Mouse (Mus musculus): ENCODE results near the gene Nes. TPM values are rescaled to one million over a fixed set of nuclear protein-coding genes. Genes with fewer than 3 reads are reported as not detected.

The Nes gene
- polyA plus RNA-seq, 1 experiment from 2014 or later: 125 TPM

DNA sequence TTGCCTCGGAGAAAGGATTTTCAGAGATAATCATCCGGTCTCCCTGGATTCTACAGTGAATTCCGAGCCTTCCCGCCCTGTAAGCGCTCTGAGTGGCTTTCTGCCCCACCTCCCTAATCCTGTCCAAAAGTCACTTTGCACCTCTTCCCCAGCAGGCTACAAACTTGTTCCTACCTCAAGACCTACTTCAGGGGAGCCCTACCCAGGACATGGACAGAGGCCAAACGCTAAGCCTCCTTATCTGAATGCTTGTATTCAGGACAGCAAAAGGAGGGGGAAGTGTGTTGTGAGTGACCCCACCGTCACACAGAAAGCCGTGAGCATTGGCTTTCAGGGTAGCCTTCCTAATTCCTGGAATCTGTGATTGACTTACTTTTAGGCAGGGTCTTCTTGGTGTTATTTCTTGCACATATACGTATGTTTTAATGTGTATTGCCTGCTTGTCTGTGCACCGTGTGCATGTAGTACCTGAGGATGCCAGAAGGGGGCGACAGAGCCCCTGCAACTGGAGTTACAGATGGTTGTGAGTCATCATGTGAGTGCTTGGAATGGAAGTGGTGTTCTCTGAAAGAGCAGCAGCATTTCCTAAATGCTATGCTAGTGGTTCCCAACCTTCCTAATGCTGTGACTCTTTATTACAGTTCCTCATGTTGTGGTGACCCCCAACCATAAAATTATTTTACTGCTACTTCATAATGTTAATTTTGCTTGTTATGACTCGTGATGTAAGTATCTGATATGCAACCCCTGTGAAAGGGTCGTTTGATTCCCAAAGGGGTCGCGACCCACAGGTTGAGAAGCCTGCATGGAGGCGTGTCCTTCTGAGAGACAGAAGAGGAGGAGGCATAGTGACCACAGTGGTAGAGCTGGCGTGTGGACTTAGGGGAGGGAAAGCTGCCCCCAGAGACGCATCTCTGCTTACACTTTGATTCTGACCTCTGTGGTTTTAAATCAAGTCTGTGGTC lies 35.2 kb downstream of the Nes start:
- Histone ChIP-seq H3K27me3 (ENCODE audit: low read depth, poor library complexity, severe bottlenecking) (peaks cover 39% of the 10 kb centered on the region), H3K27ac (replicated peaks) (no peak overlapping the region), H3K9me3 (replicated peaks) (peaks cover 4% of the 10 kb centered on the region; the same call in 1 of the 2 replicates), H3K36me3 (no peaks in the 10 kb centered on the region), H3K4me1 (peaks cover 14% of the 10 kb centered on the region), H3K4me3 (no peak overlapping the region)
- no peak for DNase-seq (ENCODE audit: low spot score)
- 80% methylated on average over 18 of the region's 18 CpGs for WGBS

DNA sequence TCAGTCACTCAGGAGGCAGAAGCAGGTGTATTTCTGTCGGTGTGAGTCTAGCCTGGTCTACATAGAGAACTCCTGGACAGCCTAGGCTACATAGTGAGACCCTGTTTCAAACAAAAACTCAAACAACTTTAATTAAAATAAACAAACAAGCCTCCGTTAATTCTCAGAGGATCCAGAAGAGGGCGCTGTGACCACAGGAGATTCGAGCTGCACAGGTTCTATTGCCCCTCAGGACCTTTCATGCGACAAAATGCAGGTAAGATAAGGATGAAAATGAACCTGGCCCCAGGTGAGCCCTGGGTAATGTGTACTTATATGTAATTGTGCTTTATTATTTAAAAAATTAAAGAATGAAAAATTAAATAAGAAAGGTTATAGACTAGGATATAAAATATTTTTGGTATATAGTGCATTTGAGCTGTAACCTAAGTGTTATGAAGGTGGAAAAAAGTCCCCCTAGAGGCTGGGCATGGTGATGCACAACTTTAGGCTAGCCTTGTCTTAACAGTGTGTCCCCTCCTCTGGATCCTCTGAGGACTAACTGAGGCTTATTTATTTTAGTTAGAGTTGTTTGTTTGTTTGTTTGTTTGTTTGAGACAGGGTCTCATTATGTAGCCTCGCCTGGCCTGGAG lies 39.9 kb downstream of the Nes start:
- no peaks in the 10 kb centered on the region for H3K36me3 ChIP-seq
- WGBS: 12% methylated on average over 6 of the region's 6 CpGs
- no peak overlapping the region for H3K27ac ChIP-seq (replicated peaks)
- DNase-seq (ENCODE audit: low spot score): no peak
- 0 out of 2 replicates have a peak, but pooled peaks cover 4% of the 10 kb centered on the region for H3K9me3 ChIP-seq (replicated peaks)
- H3K4me3 ChIP-seq: no peak overlapping the region
- no peaks in the 10 kb centered on the region for H3K4me1 ChIP-seq
- peaks cover 6% of the 10 kb centered on the region for H3K27me3 ChIP-seq (ENCODE audit: low read depth, poor library complexity, severe bottlenecking)

DNA sequence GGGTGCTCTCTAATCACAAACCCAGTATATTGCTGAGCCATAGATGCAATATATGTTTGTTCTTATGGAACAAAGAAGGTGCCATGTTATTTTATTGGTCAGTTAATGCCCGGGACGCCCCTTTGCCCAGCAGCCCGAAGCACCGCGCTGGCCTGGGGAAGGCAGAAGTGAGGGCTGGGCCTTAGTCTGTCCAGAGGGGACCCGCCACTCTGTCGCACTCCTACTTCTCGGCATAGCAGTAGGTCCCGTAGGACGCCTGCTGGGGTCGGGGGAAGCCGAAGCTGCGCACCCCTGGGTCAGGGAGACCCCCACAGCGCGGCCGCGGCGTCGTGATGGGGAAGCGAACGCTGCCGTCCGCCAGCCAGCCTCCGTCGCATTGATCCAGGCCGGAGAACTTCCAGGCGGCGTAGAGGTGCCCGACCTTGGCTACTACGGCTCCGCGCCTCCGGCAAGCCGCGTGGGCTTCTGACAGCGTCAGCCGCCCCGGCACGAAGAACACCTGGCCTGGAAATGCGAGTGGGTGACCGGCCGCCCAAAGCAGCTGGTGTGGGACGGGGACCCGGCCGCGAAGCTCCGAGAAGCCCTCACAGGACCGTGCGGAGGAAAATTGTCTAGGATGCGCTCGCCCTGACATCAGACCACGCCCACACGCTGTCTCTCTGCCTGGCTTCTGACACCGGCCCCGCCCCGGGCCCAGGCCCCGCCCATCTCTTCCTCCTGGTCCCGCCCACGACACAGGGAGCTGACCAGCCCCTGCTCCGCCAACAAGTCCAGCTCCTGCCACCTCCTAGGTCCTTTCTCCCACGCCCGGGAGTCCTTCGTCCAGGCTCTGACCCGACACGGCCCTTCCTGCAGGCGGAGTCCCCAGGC lies 51.7 kb downstream of the Nes start:
- H3K27ac ChIP-seq (replicated peaks): no peak overlapping the region
- peaks cover 22% of the 10 kb centered on the region for H3K4me1 ChIP-seq
- DNase-seq (ENCODE audit: low spot score): peak; percentile 95
- no peaks in the 10 kb centered on the region for H3K9me3 ChIP-seq (replicated peaks)
- H3K4me3 ChIP-seq: peak overlapping the region; percentile 65
- under 1% methylated on average over 66 of the region's 66 CpGs for WGBS
- H3K27me3 ChIP-seq (ENCODE audit: low read depth, poor library complexity, severe bottlenecking): peaks cover 86% of the 10 kb centered on the region
- H3K36me3 ChIP-seq: no peaks in the 10 kb centered on the region

DNA sequence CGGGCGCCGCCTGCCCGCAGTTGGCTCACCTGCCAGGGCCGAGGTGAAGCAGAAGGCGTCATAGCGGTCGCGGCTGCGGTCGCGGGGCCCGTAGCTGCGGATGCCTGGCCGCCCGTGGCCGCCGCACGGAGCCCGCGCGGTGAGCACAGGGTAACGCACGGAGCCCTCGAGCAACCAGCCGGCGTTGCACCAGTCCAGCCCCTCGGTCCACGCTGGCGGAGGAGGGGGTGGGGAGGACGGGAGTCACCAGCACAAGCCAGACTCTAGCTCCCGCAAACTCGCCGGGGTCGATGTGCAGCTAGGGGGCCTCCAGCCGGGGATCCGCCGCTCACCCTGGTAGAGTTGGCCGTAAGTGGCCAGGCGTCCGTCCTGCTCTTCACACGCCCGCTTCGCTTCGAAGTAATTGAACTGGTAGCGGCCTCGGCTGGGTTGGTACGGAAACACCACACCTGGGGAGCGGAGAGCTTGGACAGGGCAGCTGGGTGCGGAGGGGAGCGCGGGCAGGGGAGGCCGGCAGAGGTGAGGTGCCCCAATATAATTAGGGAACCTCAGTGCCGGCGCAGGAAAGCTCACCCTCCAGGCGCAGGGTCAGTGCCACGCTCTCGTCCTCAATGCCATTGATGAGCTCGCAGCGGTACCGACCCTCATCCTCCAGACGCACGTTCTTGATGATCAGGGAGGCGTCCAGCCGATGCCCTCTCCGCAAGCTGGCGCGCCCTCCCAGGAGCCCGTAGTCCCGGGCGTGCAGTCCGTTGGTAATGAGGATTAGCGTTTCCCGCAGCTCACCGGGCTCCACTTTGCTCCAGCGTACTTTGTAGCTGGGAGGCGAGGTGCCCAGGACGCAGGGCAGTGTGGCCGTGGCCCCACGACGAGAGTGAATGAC lies 52.6 kb downstream of the Nes start:
- WGBS: under 1% methylated on average over 81 of the region's 81 CpGs
- peak; percentile 46 for DNase-seq (ENCODE audit: low spot score)
- H3K27ac ChIP-seq (replicated peaks): no peak overlapping the region

DNA sequence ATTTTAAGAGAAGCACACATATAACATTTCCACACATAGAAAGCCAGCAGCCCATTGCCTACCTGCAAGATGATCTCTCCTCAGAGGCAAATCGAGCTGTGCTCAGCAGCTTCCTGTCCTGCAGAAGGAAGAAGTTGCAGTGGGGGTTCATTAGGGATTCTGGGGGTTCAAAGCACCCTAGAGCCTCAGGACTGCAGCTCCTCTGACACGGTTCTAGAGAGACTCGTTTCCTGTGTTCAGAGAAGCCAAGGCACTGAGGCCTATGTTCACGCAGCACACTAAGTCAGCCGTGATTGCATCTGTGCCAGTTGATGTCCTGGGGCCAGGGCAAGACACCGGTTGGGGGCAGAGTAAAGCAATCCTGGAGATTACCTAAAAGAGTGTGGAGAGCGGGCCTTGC lies 55.9 kb downstream of the Nes start:
- no peak overlapping the region for H3K4me3 ChIP-seq
- peaks cover 6% of the 10 kb centered on the region for H3K9me3 ChIP-seq (replicated peaks)
- no peak for DNase-seq (ENCODE audit: low spot score)
- 67% methylated on average over 7 of the region's 7 CpGs for WGBS
- peaks cover 80% of the 10 kb centered on the region for H3K27me3 ChIP-seq (ENCODE audit: low read depth, poor library complexity, severe bottlenecking)
- no peak overlapping the region for H3K27ac ChIP-seq (replicated peaks)
- no peaks in the 10 kb centered on the region for H3K36me3 ChIP-seq
- H3K4me1 ChIP-seq: peaks cover 33% of the 10 kb centered on the region

More for the DNA sequence above, 52.6 kb downstream of the Nes start:
- peak overlapping the region; percentile 65 for H3K4me3 ChIP-seq
- H3K36me3 ChIP-seq: no peaks in the 10 kb centered on the region
- H3K9me3 ChIP-seq (replicated peaks): peaks cover 6% of the 10 kb centered on the region
- H3K27me3 ChIP-seq (ENCODE audit: low read depth, poor library complexity, severe bottlenecking): peaks cover 83% of the 10 kb centered on the region
- H3K4me1 ChIP-seq: peaks cover 22% of the 10 kb centered on the region

DNA sequence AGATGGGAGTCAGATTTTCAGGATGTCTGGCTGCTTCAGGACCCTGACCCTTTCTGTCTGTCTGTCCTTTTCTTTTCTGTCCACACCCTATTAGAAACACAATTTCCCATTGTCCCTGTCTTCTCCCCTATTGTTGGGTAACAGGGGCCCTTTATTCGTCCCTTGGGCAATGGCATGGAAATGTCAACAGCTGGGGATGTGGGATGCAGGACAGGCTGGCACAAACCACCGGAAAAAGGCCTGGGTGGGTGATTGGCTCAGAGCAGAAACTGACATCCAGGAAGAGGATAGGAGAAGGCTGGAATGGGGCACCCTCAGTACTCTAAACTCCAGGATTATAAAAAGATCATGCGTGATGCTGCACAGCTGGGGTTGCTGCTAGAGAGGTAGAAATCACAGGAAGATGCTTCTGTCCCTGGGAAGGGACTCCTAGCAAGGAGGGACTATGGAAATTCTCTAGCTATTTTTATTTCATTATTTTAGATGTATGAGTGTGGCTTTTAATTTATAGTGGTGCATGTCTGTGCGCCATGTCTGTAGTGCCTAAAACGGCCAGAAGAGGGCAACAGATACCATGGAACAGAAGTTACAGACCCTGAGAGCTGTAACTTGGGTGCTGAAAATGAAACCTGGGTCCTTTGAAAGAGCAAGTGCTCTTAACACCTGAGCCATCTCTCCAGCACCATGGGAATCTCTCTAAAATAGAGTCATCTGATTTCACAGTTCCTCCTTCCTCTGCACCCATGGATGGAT lies 56.7 kb downstream of the Nes start, which contains the start of gene Hapln2:
Gene Hapln2, minus strand, starts transcription at position 150 of the 753 bp plus-strand sequence.
- Histone ChIP-seq H3K36me3 (no peaks in the 10 kb centered on the region), H3K27ac (replicated peaks) (no peak within 1 kb of the TSS), H3K9me3 (replicated peaks) (peaks cover 6% of the 10 kb centered on the region), H3K4me3 (no peak within 1 kb of the TSS), H3K27me3 (ENCODE audit: low read depth, poor library complexity, severe bottlenecking) (peaks cover 80% of the 10 kb centered on the region), H3K4me1 (peaks cover 28% of the 10 kb centered on the region)
- no peak for DNase-seq (ENCODE audit: low spot score)
- 50% methylated on average over 5 of the region's 5 CpGs for WGBS

Other genes with a start within 250 kb of the Nes start
- gene Lrrc71, start 222.5 kb upstream of the Nes start, polyA plus RNA-seq (2016; fragmentation: Nextera tagmentation; extraction: Ambion mirVana): 0.39 and 0.51 TPM in 2 replicates
- 4.9 and 5.1 TPM in 2 replicates for gene Ntrk1, start 175.9 kb upstream of the Nes start, polyA plus RNA-seq (2016; fragmentation: Nextera tagmentation; extraction: Ambion mirVana)
- 0.78 and 0.89 TPM in 2 replicates for gene Insrr, start 174.1 kb upstream of the Nes start, polyA plus RNA-seq (2016; fragmentation: Nextera tagmentation; extraction: Ambion mirVana)
- gene Pear1, start 146.8 kb upstream of the Nes start, polyA plus RNA-seq (2016; fragmentation: Nextera tagmentation; extraction: Ambion mirVana): 12.3 and 14.7 TPM in 2 replicates
- 0.06 and 0.11 TPM in 2 replicates for gene Sh2d2a, start 124.3 kb upstream of the Nes start, polyA plus RNA-seq (2016; fragmentation: Nextera tagmentation; extraction: Ambion mirVana)
- 18.6 and 19.1 TPM in 2 replicates for gene Prcc, start 85.5 kb upstream of the Nes start, polyA plus RNA-seq (2016; fragmentation: Nextera tagmentation; extraction: Ambion mirVana)
- 176 and 213 TPM in 2 replicates for gene Hdgf, start 64.8 kb upstream of the Nes start, polyA plus RNA-seq (2016; fragmentation: Nextera tagmentation; extraction: Ambion mirVana)
- gene Mrpl24, start 51.6 kb upstream of the Nes start, polyA plus RNA-seq (2016; fragmentation: Nextera tagmentation; extraction: Ambion mirVana): 78.3 and 81.6 TPM in 2 replicates
- 81.6 and 81.9 TPM in 2 replicates for gene Isg20l2, start 40.8 kb upstream of the Nes start, polyA plus RNA-seq (2016; fragmentation: Nextera tagmentation; extraction: Ambion mirVana)
- 18.6 and 21.6 TPM in 2 replicates for gene Rrnad1, start 40.4 kb upstream of the Nes start, polyA plus RNA-seq (2016; fragmentation: Nextera tagmentation; extraction: Ambion mirVana)
- 562 and 684 TPM in 2 replicates for gene Crabp2, start 22.4 kb upstream of the Nes start, polyA plus RNA-seq (2016; fragmentation: Nextera tagmentation; extraction: Ambion mirVana)
- gene Bcan, start 29.2 kb downstream of the Nes start, polyA plus RNA-seq (2016; fragmentation: Nextera tagmentation; extraction: Ambion mirVana): 0.41 and 0.86 TPM in 2 replicates
- 0.10 TPM in 1 of 2 replicates, not detected in the other for gene Hapln2, start 56.5 kb downstream of the Nes start, polyA plus RNA-seq (2016; fragmentation: Nextera tagmentation; extraction: Ambion mirVana)
- 41.7 and 47.0 TPM in 2 replicates for gene Gpatch4, start 72.0 kb downstream of the Nes start, polyA plus RNA-seq (2016; fragmentation: Nextera tagmentation; extraction: Ambion mirVana)
- 126 and 138 TPM in 2 replicates for gene Naxe, start 87.4 kb downstream of the Nes start, polyA plus RNA-seq (2016; fragmentation: Nextera tagmentation; extraction: Ambion mirVana)
- gene Ttc24, start 107.2 kb downstream of the Nes start, polyA plus RNA-seq (2016; fragmentation: Nextera tagmentation; extraction: Ambion mirVana): not detected in 2 replicates
- gene Iqgap3, start 110.9 kb downstream of the Nes start, polyA plus RNA-seq (2016; fragmentation: Nextera tagmentation; extraction: Ambion mirVana): 22.6 and 24.6 TPM in 2 replicates
- gene Mef2d, start 171.3 kb downstream of the Nes start, polyA plus RNA-seq (2016; fragmentation: Nextera tagmentation; extraction: Ambion mirVana): 8.2 and 11.0 TPM in 2 replicates

Measured in midbrain, embryonic 10.5 days (tissue).